Mouse (Mus musculus): ENCODE results near the gene Gm4353. TPM values are rescaled to one million over a fixed set of nuclear protein-coding genes. Genes with fewer than 3 reads are reported as not detected.

Gm4353 gene
- polyA plus RNA-seq, 1 experiment from 2014 or later, result 0.71 TPM

Other genes with a start within 250 kb of the Gm4353 start
- gene Sox6, start 45.8 kb downstream of the Gm4353 start, polyA plus RNA-seq (2015; fragmentation: Nextera tagmentation; extraction: Ambion mirVana), result 48.4 and 60.2 TPM in 2 replicates
- 252 and 262 TPM in 2 replicates for gene 1110004F10Rik, start 45.2 kb downstream of the Gm4353 start, polyA plus RNA-seq (2015; fragmentation: Nextera tagmentation; extraction: Ambion mirVana)
- gene Plekha7, start 223.7 kb upstream of the Gm4353 start, polyA plus RNA-seq (2015; fragmentation: Nextera tagmentation; extraction: Ambion mirVana), result 15.4 and 16.1 TPM in 2 replicates
- gene Rps13, start 249.6 kb upstream of the Gm4353 start, polyA plus RNA-seq (2015; fragmentation: Nextera tagmentation; extraction: Ambion mirVana), result 696 and 834 TPM in 2 replicates